Mouse (Mus musculus): ENCODE measurements around the gene Rnf213.

GRCm38 (mm10) chr11:119492830-119493229, 99.9 kb downstream of the Rnf213 start:
- TF ChIP-seq CTCF (IDR thresholded peaks at IDR 0.05; ENCODE audit: low read depth) (no peak), EP300 (IDR thresholded peaks at IDR 0.05; ENCODE audit: low read depth) (no peak)
